ENCODE assay signal across 14 mouse cellular contexts in the genomic region with DNA sequence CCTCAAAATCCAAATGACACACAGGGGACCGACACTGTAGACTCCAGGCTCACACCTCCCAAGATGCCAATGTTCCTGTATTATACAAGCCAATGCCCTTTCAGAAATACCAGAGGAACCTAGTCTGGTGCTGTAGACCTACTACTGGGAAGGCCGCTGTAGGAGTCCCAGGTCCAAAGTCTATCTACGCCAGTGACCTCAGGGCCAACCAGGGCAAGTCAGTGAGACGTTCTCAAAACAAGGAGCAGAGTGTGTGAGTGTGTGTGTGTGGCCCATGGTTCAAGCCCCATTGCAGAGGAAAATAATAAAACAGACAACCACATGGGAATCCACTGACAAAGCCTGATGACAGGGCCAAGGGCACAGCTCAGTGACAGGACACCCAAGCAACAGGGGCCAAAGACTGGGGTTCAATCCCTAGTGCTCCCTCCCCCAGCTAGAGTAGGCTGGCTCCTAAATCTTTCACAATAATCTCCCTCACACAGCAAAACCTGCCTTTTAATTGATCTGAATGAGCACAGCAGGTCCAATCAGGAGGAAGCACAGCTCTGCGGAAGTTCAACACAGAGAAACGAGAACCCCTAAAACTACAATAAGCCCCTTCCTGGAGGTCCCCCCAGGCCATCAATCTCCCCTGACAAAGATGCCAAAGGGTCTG.
"Had no signal": no experiment of that assay in that cellular context is flagged by ENCODE, and none has a peak within 500 bp of the region (broad histone marks: within the 10 kb centered on the region; RNA-seq: fewer than 3 reads in every experiment).

No protein-coding gene starts in this region.

- H3K9me3 ChIP-seq: limb, embryonic 10.5 days; midbrain, embryonic 10.5 days; midbrain, embryonic 15.5 days; neural tube, embryonic 12.5 days had no signal

- H3K36me3 ChIP-seq: midbrain, embryonic 15.5 days had no signal

- H3K27ac ChIP-seq: left cerebral cortex, adult 2 months; limb, embryonic 10.5 days; midbrain, embryonic 10.5 days; midbrain, embryonic 15.5 days; neural tube, embryonic 12.5 days had no signal

- ATAC-seq: inflammation-experienced regulatory T-cells, adult 6 months; midbrain, embryonic 15.5 days had no signal

- H3K4me3 ChIP-seq: left cerebral cortex, adult 2 months; limb, embryonic 10.5 days; midbrain, embryonic 10.5 days; midbrain, embryonic 15.5 days; neural tube, embryonic 12.5 days had no signal

- H3K27me3 ChIP-seq: midbrain, embryonic 15.5 days; neural tube, embryonic 12.5 days had no signal

- H3K4me1 ChIP-seq: midbrain, embryonic 10.5 days; midbrain, embryonic 15.5 days; neural tube, embryonic 12.5 days had no signal

- DNase-seq: kidney, adult 8-10 months; lung, adult 2 months; lung, postnatal 10 days; lung, postnatal 4 days; right cerebral cortex, postnatal 4 days; spleen, adult 18-20 months; thymus, adult 18-20 months; thymus, postnatal 14 days had no signal

- H3K9ac ChIP-seq: midbrain, embryonic 15.5 days; neural tube, embryonic 12.5 days had no signal

- H3K4me2 ChIP-seq: midbrain, embryonic 15.5 days; neural tube, embryonic 12.5 days had no signal
